Mouse (Mus musculus) left cerebral cortex, postnatal 14 days (tissue): ENCODE measurements at regions not wholly inside any gene's neighbourhood (a gene's known extent, or its start where the extent isn't known, plus 50 kb on each side); places are given as distances from the start of the nearest gene placed in this dataset.

Experiments used
- DNase-seq, 2 experiments: peaks; one replicate each; pipeline ENCODE4 v3.0.0; 2021 to 2022; ENCODE audit warnings: low spot score in 2 of 2, mixed read lengths in 1 of 2
- intact Hi-C: fragments of 180-260 bp; cut with DNase I; formaldehyde crosslinking; loops from one replicate; pipeline ENCODE4 v1.15.1; 2025

DNA sequence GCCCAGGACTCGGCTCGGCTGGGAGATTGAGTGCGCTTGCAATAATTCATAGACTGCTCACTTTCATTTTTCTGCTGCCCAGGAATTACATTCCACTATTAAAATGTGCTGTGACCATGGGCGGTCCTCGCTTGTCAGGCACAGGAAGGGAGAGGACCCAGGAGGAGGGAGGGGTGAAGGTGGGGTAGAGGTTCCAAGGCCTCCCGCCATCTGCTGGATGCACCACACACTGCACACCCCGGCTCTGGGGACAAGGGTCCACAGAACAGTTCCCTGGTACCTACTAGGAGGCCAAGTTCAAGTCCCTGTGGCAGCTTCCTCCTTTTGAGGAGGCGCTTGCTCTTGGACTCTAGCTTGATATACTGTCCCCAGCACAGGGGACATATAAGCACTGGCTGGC is 83.8 kb upstream of the Nkx1-1 start:
- DNase-seq, result no peak
- intact Hi-C loops, result no loop called here

DNA sequence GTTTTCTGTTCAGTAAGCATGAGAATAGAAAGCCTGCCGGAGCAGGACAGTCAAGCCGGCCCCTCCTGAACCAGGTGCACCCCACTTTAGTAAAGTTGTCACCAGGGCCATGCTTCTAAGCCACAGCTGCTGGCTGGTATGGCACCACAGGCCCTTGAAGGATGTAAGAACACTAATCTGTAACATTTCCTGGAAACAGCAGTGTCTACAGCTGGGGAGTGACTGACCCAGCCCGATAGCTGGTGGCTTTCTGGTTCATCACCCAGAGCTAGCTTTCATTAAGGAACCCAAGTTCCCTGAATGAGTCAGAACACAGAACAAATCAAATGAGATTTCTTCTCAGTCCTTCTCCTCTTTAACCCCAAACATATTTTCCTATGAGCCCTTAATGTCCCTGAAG is 82.4 kb upstream of the Nkx1-1 start:
- DNase-seq, result no peak
- intact Hi-C loops, result no loop called here

DNA sequence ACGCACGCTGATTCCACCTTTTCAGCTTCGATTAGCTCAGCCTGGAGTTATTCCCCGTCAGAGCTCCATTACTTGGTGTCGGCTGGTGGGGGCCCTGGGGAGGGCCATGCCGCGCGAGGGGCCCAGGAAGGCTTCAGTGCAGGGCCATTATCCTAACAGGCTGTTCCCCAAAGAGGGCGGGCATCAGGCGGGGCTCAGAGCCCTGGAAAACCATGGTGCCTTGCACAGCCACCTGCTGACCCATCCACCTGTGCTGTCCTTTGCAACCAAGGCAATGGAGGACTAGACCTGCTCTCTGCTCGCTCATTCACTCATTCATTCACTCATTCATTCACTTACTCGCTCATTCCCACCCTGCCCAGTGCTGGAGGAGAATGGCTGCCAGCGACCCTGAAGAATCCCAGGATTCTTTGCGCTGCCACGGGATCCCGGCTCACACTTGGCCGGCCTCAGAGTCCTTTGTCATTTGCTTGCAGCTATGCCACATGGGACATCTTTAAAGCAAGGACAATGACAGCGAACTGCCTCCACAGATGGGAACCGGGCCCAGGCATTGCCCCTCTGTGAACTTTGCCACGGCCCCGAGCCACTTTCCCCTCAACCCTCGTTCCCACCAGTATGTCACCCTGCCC is 78.6 kb upstream of the Nkx1-1 start:
- no peak for DNase-seq
- intact Hi-C loops, result no loop called here

GRCm38 (mm10) chr5:33511529-33512252 is 77.9 kb upstream of the Nkx1-1 start:
- no peak for DNase-seq
- intact Hi-C loops, result no loop called here

DNA sequence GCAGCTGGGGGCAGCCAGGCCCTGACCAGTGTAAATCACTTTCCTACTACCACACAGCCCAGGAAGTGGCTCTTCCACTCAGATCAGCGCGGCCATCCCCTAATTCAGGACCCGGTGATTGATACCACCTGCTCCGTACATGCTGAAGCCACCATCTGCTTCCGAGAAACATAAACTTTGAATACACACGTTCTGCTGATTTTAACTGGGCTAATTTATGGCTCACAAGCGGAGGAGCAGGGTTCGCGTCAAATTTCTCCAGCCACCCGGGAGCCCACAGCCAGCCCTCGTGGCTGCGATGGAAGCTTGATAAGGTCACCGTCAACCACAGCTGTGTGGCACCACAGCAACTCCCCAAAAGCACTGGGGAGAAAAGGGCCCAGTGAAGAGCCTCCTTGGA is 72.0 kb upstream of the Nkx1-1 start:
- DNase-seq, result no peak
- intact Hi-C loops, result no loop called here

- intact Hi-C loops, result no loop called here
- no peak for DNase-seq
These were observed 68.1 kb upstream of the Nkx1-1 start for GRCm38 (mm10) chr5:33501735-33502495.

DNA sequence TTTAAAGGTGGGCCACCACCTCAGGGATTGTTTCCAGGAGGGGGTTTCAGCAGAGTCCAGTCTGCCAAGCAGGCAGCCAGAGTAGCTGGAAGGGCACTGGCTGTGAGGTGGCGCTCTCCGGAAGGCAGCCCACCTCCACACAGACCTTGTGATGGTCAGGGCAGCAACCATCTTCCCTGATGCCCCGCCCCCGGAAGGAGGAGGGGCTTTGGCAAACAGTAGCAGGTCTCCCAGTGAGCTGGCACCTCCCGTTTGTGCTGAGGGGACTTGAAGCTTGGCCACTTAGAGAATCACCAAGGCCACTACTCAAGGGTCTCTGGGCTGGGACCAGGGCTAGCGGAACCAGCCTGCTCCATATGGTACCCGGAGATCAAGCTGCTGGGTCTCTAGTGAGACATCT is 67.4 kb upstream of the Nkx1-1 start:
- DNase-seq, result no peak
- intact Hi-C loops, result no loop called here

DNA sequence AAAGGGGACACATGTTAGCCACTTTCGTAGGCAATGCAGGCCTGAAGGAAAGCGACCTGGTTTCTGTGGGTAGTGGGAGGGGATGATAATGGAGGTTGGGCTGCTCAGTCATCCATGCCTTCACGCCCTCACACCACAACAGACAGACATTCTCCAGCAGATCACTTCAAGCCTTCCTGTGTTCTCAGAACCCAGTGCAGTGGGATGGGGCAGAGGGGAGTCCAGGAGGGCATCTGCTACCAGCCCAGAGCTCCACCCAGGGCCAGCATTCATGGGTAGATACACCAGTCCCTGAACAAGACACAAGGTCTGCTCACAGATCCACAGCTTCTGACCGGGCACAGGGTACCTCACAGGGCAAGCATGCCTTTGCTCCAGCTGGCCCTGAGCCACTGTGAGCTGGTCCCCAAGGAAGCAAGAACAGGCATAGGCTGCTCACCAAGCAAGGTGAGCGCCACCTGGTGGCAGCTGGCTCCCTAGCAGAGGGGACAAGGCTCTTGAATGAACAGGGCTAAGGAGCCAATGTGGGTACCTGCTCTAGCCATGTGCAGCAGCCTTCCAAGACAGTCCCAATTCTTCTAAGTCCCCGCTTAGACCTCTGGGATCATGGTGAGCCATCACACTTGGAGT is 62.2 kb upstream of the Nkx1-1 start:
- intact Hi-C loops, result loop anchor here (5.0 kb wide), 1 partner anchor 104 kb away; no protein-coding TSS in a partner anchor
- DNase-seq, result peak; percentile 82 to 91

- DNase-seq, result no peak
- intact Hi-C loops, result loop anchor here (5.0 kb wide), 1 partner anchor 103 kb away; no protein-coding TSS in a partner anchor
These were observed 61.5 kb upstream of the Nkx1-1 start for GRCm38 (mm10) chr5:33495276-33495675.

DNA sequence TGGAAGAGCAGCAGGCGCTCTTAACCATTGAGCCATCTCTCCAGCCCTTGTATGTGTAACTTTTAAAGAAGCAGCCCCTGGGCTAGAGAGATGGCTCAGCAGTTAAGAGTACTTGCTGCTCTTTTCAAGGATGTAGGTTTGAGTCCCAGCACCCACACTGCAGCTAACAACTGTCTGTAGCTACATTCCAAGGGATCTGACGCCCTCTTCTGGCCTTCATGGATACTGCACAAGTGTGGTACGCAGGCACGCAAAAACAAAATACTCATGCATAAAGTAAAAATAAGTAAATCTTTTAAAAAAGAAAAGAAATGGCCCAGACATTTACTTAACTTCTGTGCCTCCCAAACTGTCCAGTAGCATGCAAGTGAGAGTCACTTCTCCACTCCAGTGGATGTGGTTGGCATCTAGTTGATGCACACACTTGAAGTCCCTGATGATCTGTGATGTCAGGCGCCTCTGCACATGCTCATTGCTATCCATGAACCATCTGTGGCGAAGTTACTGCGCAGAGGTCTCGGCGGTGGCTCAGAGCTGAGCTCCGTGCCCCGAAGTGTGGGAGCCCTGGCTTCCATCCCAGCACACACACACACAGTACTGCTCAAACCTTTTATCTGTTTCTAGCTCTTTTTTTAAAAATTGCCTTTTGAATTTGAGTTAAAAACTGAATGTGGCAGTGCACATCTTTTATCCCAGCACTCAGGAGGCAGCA is 59.0 kb upstream of the Nkx1-1 start:
- intact Hi-C loops, result no loop called here
- DNase-seq, result no peak

DNA sequence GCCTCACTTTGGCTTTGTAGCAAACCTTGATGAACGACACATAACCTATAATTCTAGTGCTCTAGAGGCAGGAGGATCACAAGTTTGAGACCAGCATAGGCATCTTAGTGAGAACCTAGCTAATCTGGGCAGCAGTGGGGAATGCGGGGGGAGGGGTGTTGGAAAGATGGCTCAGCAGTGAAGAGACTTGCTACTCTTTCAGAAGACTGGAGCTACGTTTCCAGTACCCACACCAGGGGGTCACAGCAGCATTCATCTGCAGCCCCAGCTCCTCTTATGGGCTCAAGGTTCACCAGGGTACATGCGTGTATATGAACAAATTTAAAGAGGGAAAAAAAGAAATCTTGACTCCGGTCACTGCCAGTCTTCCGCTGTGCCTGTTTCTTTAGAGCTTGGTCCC is 55.5 kb upstream of the Nkx1-1 start:
- intact Hi-C loops, result no loop called here
- DNase-seq, result no peak

GRCm38 (mm10) chr5:33488152-33488561 is 54.4 kb upstream of the Nkx1-1 start:
- DNase-seq, result no peak
- intact Hi-C loops, result no loop called here

DNA sequence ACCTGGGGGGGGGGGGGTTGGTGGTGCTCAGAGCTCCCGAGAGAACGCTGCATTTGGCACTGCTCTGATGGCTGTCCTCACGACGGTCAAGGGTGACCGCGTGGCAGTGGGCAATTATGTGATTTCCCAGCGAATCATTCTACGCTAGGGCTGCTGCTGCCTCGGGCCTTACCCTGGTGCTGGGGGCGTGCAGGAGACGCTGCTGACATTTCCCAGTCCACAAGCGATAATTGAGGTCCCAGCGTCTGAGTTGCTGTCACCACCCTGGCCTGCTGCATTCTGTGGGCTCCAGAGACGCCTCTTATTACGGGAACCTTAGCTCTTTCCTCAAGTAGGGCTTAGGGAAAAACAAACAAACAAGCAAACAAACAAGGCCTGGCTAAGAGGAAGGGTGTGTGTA is 52.0 kb upstream of the Nkx1-1 start:
- intact Hi-C loops, result no loop called here
- DNase-seq, result no peak
